Mouse (Mus musculus) spleen, adult 2 months (tissue): ENCODE measurements around the gene Pitpnm3.

Source experiments
- CTCF ChIP-seq: fragments of 200-500 bp; IDR thresholded peaks from 2 replicates; pipeline ENCODE4 v1.5.1; 2011; ENCODE audit warnings: mild to moderate bottlenecking, inconsistent platforms; ENCODE audit not compliant: insufficient read depth, insufficient read length, insufficient replicate concordance; ENCODE audit errors: extremely low read depth
- POLR2A ChIP-seq: fragments of 200-500 bp; IDR thresholded peaks from 2 replicates; pipeline ENCODE4 v1.6.1; 2011; ENCODE audit warnings: low read depth, low read length, inconsistent platforms

- TF ChIP-seq POLR2A (no peak), CTCF (no peak)
Observed at GRCm38 (mm10) chr11:72042631-72043030, 92.9 kb downstream of the Pitpnm3 start.
